Mouse (Mus musculus): Measurements from ENCODE around the gene Maml2. TPM values are rescaled to one million over a fixed set of nuclear protein-coding genes. Genes with fewer than 3 reads are reported as not detected.

Gene Maml2
- polyA plus RNA-seq (2015; fragmentation: Nextera tagmentation; extraction: Ambion mirVana) = 5.0 TPM in 2 replicates

DNA sequence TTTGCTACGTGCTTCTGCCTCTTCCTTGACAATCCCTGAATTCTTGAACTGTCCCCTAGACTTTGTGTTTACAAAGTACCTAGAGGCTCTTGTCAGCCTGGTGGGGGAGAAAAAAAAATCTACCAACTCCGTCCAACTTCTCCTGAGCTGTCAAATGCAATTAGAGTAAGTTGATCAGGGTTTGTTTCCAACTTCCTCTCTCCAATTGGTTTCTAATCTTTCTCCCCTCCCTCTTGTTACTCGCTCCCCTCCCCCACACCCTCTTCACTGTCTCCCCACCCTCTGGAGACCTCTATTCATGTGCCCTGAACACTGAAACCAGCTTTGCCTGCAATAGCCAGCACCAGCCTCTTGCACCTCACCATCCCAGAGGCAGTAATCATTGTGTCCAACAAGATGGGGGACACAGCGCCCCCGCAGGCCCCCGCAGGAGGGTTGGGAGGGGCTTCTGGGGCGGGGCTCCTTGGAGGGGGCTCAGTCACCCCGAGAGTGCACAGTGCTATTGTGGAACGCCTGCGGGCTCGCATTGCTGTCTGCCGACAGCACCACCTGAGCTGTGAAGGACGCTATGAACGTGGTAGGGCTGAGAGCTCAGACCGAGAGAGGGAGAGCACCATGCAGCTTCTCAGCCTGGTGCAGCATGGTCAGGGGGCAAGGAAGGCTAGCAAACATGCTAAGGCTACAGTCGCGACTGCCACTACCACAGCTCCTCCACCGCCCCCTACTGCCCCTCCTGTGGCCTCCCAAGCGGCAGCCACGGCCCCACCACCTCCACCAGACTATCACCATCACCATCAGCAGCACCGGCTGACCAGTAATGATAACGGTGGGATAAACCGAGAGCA is at the start of gene Maml2:
Gene Maml2 (plus strand): TSS at position 290 of the 845 bp plus-strand sequence.
- WGBS = 3% methylated on average over 23 of the region's 23 CpGs
- Histone ChIP-seq H3K9me3 (ENCODE audit: control insufficient read depth, low read length) (no peaks in the 10 kb centered on the region), H3K4me3 (ENCODE audit: low read length) (peak within 1 kb of the TSS; percentile 59), H3K4me1 (ENCODE audit: control insufficient read depth, insufficient read depth, low read length) (peaks cover 26% of the 10 kb centered on the region), H3K27ac (ENCODE audit: low read length) (peak within 1 kb of the TSS; percentile 14), H3K4me2 (ENCODE audit: low read depth, low read length) (peak within 1 kb of the TSS; percentile 94), H3K9ac (ENCODE audit: low read depth, low read length) (peak within 1 kb of the TSS; percentile 72), H3K27me3 (replicated peaks; ENCODE audit: control insufficient read depth, insufficient read depth, low read length) (no peaks in the 10 kb centered on the region), H3K36me3 (ENCODE audit: control insufficient read depth, insufficient read depth, low read length) (no peaks in the 10 kb centered on the region)
- peak; percentile 66 for ATAC-seq

DNA sequence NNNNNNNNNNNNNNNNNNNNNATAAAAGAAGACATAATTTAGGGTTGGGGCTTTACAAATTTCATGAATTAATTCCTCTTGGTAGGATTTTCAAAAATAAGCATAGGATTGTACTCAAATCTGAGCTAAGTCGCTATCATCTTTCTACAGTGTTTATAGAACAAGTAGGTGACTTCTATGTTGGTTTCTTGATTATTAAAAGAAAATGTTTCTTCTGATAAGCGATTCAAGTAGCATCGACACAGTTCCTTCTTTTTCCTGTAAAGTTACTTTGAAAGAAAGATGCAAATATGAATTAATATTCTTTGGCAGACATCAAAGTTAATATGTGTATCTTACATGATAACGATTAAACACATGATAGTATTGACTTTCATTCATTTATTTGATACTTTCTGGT is 49.7 kb upstream of the Maml2 start:
- WGBS = 96% methylated on average over 4 of the region's 4 CpGs
- H3K27ac ChIP-seq (ENCODE audit: low read length) = no peak overlapping the region
- H3K27me3 ChIP-seq (replicated peaks; ENCODE audit: control insufficient read depth, insufficient read depth, low read length) = no peaks in the 10 kb centered on the region
- no peak overlapping the region for H3K9ac ChIP-seq (ENCODE audit: low read depth, low read length)
- no peak for ATAC-seq
- H3K36me3 ChIP-seq (ENCODE audit: control insufficient read depth, insufficient read depth, low read length) = no peaks in the 10 kb centered on the region
- no peaks in the 10 kb centered on the region for H3K9me3 ChIP-seq (ENCODE audit: control insufficient read depth, low read length)
- H3K4me2 ChIP-seq (ENCODE audit: low read depth, low read length) = no peak overlapping the region
- no peak overlapping the region for H3K4me3 ChIP-seq (ENCODE audit: low read length)
- H3K4me1 ChIP-seq (ENCODE audit: control insufficient read depth, insufficient read depth, low read length) = no peaks in the 10 kb centered on the region

DNA sequence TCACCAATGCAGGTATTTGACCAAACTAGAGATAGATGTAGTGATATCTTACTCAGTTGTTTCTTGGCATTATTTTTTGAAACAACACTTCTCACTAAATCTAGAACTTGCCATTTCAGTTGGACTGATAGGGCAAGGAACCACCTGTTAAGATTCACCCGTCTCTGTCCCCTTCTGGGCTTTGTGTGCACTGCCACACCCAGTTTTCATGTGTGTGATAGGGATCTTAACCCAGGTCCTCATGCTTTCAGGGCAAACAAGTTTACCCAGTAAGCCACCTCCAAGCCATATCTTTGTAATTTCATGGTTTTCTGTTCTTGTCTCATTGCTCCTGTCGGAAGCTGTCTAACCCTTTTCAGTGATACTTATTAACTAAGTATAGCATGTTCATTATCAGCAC is 46.5 kb upstream of the Maml2 start:
- Histone ChIP-seq H3K27me3 (replicated peaks; ENCODE audit: control insufficient read depth, insufficient read depth, low read length) (no peaks in the 10 kb centered on the region), H3K27ac (ENCODE audit: low read length) (no peak overlapping the region), H3K4me3 (ENCODE audit: low read length) (no peak overlapping the region), H3K4me2 (ENCODE audit: low read depth, low read length) (no peak overlapping the region), H3K36me3 (ENCODE audit: control insufficient read depth, insufficient read depth, low read length) (no peaks in the 10 kb centered on the region), H3K9me3 (ENCODE audit: control insufficient read depth, low read length) (no peaks in the 10 kb centered on the region), H3K9ac (ENCODE audit: low read depth, low read length) (no peak overlapping the region), H3K4me1 (ENCODE audit: control insufficient read depth, insufficient read depth, low read length) (no peaks in the 10 kb centered on the region)
- ATAC-seq = no peak
- 73% methylated on average over 2 of the region's 2 CpGs for WGBS

DNA sequence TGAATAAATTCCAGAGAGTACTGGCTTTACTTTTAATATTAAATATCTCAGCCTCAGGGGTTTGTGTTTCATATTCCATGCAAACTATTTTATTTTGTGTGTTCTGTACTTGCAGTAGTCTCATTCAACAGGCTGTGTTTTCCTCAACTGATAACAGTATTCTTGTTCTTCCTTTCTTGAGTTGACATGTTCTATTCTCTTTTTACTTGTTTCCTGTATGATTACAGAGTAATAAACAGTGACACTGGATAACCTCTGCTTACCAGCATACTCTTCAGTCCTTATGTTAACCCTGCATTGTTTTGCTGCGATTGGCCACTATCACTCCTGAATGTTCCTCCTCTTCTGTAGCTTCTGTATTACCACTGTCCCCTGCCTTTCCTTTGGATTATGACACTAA is 41.0 kb upstream of the Maml2 start:
- Histone ChIP-seq H3K9me3 (ENCODE audit: control insufficient read depth, low read length) (no peaks in the 10 kb centered on the region), H3K4me3 (ENCODE audit: low read length) (no peak overlapping the region), H3K4me1 (ENCODE audit: control insufficient read depth, insufficient read depth, low read length) (no peaks in the 10 kb centered on the region), H3K9ac (ENCODE audit: low read depth, low read length) (no peak overlapping the region), H3K36me3 (ENCODE audit: control insufficient read depth, insufficient read depth, low read length) (no peaks in the 10 kb centered on the region), H3K27me3 (replicated peaks; ENCODE audit: control insufficient read depth, insufficient read depth, low read length) (no peaks in the 10 kb centered on the region), H3K27ac (ENCODE audit: low read length) (no peak overlapping the region), H3K4me2 (ENCODE audit: low read depth, low read length) (no peak overlapping the region)
- WGBS = 97% methylated on average over 1 of the region's 1 CpGs
- no peak for ATAC-seq

DNA sequence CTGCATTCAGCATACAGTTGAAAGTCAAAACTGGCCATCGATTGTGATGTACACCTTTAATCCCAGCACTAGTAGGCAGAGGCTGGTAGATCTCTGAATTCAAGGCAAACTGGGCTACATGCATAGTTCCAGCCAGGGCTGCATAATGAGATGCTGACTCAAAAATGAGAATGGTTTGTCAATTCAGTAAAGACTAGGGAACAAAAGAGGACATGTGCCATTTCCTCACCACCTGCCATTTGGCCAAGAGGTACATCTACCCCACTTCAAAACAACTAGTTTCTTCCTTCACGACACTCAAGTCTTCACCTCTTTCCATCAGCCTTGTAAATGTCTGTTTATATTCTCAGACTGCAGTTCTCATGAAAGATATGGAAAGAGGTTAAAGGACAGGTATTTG is 39.6 kb upstream of the Maml2 start:
- H3K27ac ChIP-seq (ENCODE audit: low read length) = no peak overlapping the region
- ATAC-seq = no peak
- H3K4me3 ChIP-seq (ENCODE audit: low read length) = no peak overlapping the region
- H3K9ac ChIP-seq (ENCODE audit: low read depth, low read length) = no peak overlapping the region
- H3K4me2 ChIP-seq (ENCODE audit: low read depth, low read length) = no peak overlapping the region
- 85% methylated on average over 2 of the region's 2 CpGs for WGBS
- no peaks in the 10 kb centered on the region for H3K9me3 ChIP-seq (ENCODE audit: control insufficient read depth, low read length)
- H3K4me1 ChIP-seq (ENCODE audit: control insufficient read depth, insufficient read depth, low read length) = no peaks in the 10 kb centered on the region
- no peaks in the 10 kb centered on the region for H3K36me3 ChIP-seq (ENCODE audit: control insufficient read depth, insufficient read depth, low read length)
- H3K27me3 ChIP-seq (replicated peaks; ENCODE audit: control insufficient read depth, insufficient read depth, low read length) = no peaks in the 10 kb centered on the region

DNA sequence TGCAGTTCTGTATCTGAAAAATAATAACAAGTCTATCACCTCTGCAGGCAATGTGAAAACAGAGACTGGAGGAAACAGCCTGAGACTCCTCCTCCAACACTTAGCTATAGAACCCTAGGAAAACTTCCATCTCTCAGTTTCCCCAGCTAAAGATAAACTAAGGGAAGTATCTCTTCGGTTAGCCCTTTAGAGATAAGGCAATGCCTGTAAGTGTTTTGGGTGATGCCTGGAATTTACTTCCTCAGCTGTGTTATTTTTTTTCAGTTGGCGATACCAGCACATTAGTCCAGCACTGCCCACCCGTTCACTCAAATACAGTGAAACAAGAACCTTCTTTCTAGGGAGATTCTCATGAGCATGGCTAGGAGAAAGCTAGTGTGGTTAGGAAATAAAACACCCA is 36.8 kb upstream of the Maml2 start:
- Histone ChIP-seq H3K4me1 (ENCODE audit: control insufficient read depth, insufficient read depth, low read length) (no peaks in the 10 kb centered on the region), H3K4me2 (ENCODE audit: low read depth, low read length) (no peak overlapping the region), H3K27me3 (replicated peaks; ENCODE audit: control insufficient read depth, insufficient read depth, low read length) (no peaks in the 10 kb centered on the region), H3K9ac (ENCODE audit: low read depth, low read length) (no peak overlapping the region), H3K27ac (ENCODE audit: low read length) (no peak overlapping the region), H3K4me3 (ENCODE audit: low read length) (no peak overlapping the region), H3K36me3 (ENCODE audit: control insufficient read depth, insufficient read depth, low read length) (no peaks in the 10 kb centered on the region), H3K9me3 (ENCODE audit: control insufficient read depth, low read length) (no peaks in the 10 kb centered on the region)
- 78% methylated on average over 3 of the region's 3 CpGs for WGBS
- no peak for ATAC-seq

DNA sequence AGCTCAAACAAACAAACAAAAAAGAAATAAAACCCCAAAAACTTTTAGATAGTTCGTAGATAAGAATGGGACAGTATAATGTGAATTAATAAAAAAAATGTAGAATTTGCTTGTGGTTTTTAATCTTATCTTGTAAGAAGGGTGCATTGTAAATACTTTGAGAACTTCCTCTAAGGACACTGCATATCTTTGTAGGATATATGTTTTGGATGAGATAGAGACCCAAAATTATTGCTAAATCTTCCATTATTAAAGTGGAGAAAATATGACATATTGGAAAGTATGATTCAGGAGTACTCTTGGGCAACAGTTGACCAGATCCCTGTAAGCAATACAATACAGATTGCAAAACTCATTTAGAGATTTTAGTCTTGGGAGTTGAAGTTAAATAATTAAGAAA is 24.5 kb upstream of the Maml2 start:
- no peaks in the 10 kb centered on the region for H3K36me3 ChIP-seq (ENCODE audit: control insufficient read depth, insufficient read depth, low read length)
- H3K9me3 ChIP-seq (ENCODE audit: control insufficient read depth, low read length) = no peaks in the 10 kb centered on the region
- H3K4me2 ChIP-seq (ENCODE audit: low read depth, low read length) = no peak overlapping the region
- no peaks in the 10 kb centered on the region for H3K4me1 ChIP-seq (ENCODE audit: control insufficient read depth, insufficient read depth, low read length)
- 96% methylated on average over 1 of the region's 1 CpGs for WGBS
- H3K4me3 ChIP-seq (ENCODE audit: low read length) = no peak overlapping the region
- H3K27me3 ChIP-seq (replicated peaks; ENCODE audit: control insufficient read depth, insufficient read depth, low read length) = no peaks in the 10 kb centered on the region
- H3K9ac ChIP-seq (ENCODE audit: low read depth, low read length) = no peak overlapping the region
- no peak for ATAC-seq
- H3K27ac ChIP-seq (ENCODE audit: low read length) = no peak overlapping the region

DNA sequence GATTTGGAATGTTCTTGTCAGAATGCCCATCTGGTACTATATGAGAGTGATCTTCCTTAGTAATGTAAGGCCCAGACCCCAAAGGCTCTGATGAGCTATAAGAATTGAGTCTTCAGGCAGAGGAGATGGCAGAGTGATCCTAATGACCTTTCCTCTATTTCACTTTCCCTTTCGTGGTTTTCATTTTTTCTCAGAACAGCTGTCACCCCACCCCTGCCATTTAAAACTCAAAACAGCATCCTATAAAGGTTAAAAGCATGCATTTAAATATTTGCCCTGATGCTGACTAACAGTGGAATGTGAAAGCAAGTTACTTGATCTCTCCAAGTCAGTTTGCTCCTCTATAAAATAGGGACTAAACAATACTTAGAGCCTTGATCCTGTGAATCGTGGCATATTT is 10.3 kb upstream of the Maml2 start:
- Histone ChIP-seq H3K9ac (ENCODE audit: low read depth, low read length) (no peak overlapping the region), H3K27me3 (replicated peaks; ENCODE audit: control insufficient read depth, insufficient read depth, low read length) (no peaks in the 10 kb centered on the region), H3K36me3 (ENCODE audit: control insufficient read depth, insufficient read depth, low read length) (no peaks in the 10 kb centered on the region), H3K9me3 (ENCODE audit: control insufficient read depth, low read length) (no peaks in the 10 kb centered on the region), H3K4me3 (ENCODE audit: low read length) (no peak overlapping the region), H3K4me2 (ENCODE audit: low read depth, low read length) (no peak overlapping the region), H3K4me1 (ENCODE audit: control insufficient read depth, insufficient read depth, low read length) (no peaks in the 10 kb centered on the region), H3K27ac (ENCODE audit: low read length) (no peak overlapping the region)
- WGBS = 70% methylated on average over 2 of the region's 2 CpGs
- no peak for ATAC-seq

DNA sequence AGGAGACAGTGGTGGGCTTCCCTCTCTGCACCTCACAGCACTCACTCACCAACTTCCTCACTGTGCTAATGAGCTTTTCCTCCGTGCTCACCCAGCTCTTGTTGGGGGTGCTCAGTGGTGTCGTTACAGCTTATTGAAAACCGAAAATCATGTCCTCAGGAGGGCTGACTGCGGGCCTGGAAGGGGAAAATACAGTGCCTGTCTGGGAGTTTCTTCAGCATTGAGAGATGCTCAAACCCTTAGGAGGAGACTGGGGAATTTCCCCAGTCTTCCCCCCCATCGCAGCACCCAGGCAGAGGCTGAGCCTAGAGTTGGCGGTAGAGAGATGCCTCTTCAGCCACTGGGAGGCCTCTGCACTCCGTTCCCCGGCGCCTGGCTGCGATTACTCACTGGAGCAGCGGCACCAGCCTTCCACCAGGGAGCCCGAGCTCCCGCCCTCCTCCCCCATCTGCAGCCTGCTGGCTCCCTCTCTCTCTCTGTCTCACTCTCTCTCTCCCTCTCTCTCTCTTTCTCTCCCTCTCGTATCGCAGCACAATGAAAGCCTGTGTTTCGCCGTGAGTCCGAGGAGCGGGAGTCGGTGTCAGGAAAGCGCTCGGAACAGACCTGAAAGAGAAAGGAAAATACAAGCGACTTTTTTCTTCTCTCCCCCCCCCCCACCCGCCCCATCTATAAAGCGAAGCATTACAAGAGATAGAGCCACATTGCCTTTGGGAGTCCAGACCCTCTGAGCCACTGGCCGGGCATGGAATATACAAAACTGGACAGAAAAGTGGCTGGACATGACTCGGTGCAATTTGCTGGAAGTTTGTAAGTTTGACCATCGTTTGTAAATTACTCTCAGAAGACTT is 1.3 kb upstream of the Maml2 start:
- peak overlapping the region; percentile 14 for H3K27ac ChIP-seq (ENCODE audit: low read length)
- H3K27me3 ChIP-seq (replicated peaks; ENCODE audit: control insufficient read depth, insufficient read depth, low read length) = no peaks in the 10 kb centered on the region
- H3K4me2 ChIP-seq (ENCODE audit: low read depth, low read length) = peak overlapping the region; percentile 94
- H3K9me3 ChIP-seq (ENCODE audit: control insufficient read depth, low read length) = no peaks in the 10 kb centered on the region
- H3K9ac ChIP-seq (ENCODE audit: low read depth, low read length) = peak overlapping the region; percentile 72
- no peaks in the 10 kb centered on the region for H3K36me3 ChIP-seq (ENCODE audit: control insufficient read depth, insufficient read depth, low read length)
- H3K4me1 ChIP-seq (ENCODE audit: control insufficient read depth, insufficient read depth, low read length) = peaks cover 16% of the 10 kb centered on the region
- ATAC-seq = peak; percentile 96
- H3K4me3 ChIP-seq (ENCODE audit: low read length) = peak overlapping the region; percentile 59
- under 1% methylated on average over 28 of the region's 28 CpGs for WGBS

Measured in intestine, embryonic 16.5 days (tissue).